Mouse (Mus musculus) right cerebral cortex, postnatal 10 days (tissue): ENCODE measurements around the gene Fli1.

Experiments
- DNase-seq, 2 experiments: peaks; one replicate each; pipeline ENCODE4 v3.0.0; 2021; ENCODE audit warnings: low spot score in 2 of 2

Fli1 gene

DNA sequence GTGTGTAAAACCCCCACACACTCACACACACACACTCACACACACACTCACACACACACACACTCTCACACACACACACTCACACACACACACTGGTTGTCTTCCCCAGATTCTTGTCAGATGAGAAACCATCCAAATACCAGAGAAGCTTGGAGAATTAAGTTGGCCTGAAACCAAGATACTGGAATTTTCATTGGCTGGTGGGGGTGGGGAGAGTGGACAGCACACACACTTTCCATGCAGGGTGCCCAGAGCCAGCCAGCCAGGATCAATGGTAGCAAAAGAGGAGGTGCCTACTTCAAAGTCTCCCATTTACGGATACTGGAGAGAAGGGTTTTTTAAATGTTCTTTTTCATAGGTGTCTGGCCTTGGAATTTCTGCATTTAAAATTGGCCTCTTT lies 74.3 kb downstream of the Fli1 start:
- DNase-seq = no peak

DNA sequence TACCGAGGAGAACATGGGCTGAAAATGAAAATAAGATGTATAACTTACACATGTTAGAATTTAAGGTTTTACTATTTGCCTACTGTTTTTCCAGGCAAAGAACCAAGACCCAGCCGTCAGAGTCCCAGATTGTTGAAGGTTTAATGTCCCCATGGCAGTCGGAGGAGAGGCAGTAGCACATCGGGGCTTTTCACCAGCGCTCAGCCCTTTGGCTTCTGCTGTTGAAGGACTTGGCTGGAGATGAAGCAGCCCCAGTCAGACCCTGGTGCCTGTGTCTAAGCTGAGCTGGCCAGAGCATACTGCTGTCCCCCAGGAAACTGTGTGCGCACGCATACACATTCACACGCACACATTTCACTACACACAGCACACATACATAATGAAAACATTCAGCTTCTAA lies 75.2 kb downstream of the Fli1 start:
- peak; percentile 34 to 35 for DNase-seq

DNA sequence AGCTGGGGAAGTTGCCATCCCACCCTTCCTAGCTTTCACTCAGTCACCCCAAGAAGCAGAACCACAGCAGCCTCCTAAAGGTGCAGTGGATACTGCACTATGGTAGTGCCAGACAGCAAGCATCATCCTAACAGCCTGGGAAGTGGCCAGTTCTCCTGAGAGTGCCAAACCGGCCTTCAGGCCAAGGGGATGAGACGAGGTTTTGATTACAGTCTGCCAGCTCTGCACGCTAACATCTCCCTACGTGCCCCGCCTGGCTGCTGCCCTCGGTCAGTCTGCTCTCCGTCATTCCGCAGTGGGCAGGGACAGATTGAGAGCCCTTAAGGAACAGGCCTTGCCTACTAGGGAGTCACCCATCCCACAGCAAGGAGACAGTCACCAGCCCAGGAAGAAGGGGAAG lies 75.8 kb downstream of the Fli1 start:
- no peak for DNase-seq

DNA sequence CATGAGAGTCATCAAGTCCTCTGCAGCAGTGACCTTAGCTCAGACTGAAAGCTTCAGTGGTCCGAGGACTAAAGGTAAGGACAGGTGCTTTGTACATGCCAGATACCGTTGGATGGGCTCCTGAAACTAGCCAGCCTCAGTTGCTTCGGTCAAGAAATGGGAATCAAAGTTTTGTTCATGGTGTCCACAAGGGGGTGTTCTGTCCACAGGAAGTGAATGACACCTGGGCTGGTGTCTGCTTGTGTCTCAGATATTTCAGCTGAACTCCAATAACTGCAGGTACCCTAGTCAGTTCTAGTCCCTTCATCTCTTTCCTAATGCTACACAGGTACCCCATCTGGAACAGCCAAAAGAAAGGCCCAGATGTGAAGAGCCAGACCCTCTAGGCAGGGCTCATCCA lies 86.0 kb downstream of the Fli1 start:
- DNase-seq = no peak

DNA sequence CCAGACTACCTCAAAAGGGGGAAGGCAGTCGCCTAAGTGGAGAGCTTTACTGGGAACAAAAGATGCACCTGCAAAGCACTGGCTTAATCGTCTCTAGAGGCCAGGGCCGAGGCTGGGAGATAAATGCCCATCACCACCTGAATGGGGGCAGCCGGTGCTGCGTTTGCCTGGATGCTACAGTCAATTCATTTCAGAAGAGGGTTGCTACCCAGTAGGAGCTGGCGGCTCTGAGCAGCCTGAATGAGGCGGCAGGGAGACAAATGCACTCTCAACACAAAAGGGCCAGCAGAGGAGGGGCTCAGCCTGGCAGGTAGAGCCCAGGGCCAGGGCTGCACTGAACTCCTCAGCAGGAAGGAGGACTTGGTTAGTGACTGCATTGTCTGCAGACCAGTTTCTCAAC lies 92.5 kb downstream of the Fli1 start:
- DNase-seq = no peak

DNA sequence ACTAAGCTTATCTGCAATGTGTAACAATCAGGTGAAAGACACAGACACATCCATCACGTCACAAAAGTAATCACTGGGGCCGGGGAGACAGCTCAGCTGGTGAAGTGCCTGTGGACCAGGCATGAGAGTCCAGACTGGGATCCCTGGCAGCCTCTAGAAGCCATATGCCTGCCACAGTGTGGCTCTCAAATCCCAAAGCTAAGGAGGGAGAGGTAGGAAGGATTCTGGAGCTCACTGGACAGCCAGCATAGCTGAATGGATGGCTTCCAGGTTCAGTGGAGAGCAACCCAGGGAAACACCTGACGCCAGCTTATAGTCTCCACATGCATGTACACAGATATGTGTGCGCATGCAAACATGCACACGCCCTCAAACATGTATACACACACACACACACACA lies 93.9 kb downstream of the Fli1 start:
- DNase-seq = no peak

DNA sequence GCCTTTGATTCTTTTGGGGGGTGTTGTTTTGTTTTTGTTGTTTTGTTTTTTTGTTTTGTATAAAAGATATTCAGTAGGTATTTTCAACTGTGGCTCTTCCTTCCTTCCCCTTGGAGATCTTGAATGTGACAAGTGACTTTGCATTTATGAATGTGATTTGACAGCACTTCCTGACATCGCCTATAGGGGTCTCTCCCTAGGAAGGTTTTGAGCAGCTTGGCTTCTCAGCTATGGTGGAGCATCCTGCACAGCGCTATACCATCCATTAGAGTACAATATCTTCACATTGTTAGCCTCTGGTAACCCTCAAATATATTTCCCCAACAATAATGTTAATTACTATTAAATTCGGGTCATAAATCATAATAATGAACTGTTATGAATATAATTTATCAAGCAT lies 96.9 kb downstream of the Fli1 start:
- DNase-seq = no peak

DNA sequence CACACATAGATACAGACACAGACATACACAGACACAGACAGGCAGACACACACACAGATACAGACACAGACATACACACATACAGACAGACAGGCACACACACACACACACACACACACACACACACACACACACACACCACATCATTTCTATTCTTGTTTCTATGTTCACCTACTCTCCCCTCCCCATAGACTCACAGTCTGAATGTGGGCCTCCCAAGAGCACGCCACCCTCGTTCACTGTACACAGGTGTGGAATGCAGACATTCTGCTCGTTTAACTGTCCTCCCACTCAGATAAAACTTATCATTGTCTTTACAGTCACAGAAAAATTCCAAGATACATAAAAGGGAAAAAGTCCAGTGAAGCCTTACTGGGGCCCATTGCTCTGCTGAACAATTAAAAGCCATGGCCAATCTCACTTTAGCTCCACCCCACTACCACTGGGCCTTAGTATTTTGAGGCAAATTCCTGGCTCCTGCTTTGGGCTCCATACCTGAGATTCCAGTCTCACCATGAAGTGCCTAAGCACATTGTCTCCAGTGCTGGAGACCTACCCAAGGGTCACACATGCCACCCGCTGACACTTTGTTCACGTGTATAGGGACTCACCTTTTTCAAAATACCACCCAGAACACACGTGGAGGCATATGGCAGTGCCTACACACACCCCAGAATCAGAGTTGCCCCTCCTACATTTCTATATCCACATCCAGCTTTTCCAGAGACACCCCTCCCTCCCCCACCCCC lies 98.0 kb downstream of the Fli1 start:
- no peak for DNase-seq

DNA sequence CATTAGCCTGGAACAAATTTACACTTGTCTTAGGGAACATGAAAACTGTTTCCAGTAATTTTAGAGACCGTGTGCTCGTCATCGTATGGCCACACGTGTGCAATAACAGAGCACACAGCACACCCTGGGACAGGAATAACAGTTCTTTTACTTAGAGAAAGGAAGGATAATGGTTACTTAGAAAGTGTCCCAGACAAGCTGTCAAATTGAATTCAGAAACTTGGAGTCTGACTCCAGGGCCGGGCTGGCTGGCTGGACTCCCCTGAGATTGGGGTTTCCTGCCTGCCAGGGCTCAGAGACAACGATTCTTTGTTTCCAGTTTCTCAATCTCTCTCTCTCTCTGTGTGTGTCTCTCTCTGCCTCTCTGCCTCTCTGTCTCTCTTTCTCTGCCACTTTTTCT lies 98.8 kb downstream of the Fli1 start:
- peak in 1 of 2 experiments; percentile 37 for DNase-seq

DNA sequence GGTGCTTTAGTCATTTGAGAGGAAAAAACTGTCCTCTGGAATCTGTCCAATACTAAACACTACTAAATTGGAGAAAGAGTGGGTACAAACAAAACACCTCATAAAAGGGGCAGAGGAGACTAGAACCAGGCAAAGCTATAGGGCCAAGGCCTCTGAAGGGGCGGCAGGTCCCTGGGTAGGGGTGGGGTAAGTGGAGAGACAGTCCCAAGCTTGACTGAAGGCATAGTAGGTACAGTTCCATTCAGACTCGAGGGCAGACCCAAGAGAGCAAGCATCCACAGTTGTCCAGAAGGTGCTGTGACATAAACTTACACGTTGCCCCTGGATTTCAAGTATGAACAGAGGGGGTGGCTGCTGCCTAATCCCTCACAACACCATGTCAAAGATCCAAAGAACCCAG lies 99.5 kb downstream of the Fli1 start:
- no peak for DNase-seq

DNA sequence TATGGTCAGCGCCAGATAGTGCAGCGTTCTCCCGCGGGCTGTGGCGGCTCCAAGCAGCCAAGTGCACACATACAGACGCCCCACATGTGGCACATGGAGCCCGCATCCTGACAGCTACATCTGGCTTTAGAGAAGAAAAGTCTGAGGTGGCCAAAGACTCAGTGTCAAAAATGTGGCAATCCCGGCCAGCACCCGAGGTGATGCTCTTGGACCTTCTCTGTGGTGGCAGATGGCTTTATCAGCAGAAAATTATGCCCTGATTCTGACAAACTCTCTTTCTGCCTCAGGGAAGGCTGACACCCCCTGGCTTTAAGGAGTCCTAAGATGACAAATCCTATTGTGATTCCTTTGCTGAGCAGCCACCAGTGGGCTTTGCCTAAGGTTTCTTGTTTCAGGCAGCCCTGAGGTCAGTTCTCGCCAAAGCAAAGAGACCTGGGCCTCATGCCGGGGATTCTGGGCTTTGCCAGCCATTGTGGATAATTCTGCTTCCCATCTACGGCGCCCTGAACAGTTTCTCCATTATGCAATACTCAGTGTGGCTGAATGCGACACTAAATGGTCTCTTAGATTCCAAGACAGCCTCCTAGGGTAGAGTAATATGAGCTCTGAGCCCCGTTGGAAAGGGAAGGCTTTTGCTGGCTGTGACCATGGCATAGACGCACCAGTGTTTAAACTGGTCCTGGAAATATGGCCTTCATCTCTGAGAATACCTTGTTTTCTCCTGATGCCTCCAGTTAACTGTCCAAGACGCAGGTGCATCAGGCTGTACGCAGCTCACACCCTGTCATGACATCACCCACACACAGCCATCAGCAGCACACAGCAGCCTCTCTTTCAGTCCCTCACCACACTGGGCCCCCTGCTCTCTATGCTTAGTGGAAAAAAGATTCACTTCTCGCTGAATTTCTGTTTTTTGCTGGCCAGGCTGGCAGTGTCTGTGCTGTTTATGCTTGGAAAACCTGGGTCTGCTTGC lies 108.1 kb downstream of the Fli1 start:
- peak in 1 of 2 experiments; percentile 36 for DNase-seq

DNA sequence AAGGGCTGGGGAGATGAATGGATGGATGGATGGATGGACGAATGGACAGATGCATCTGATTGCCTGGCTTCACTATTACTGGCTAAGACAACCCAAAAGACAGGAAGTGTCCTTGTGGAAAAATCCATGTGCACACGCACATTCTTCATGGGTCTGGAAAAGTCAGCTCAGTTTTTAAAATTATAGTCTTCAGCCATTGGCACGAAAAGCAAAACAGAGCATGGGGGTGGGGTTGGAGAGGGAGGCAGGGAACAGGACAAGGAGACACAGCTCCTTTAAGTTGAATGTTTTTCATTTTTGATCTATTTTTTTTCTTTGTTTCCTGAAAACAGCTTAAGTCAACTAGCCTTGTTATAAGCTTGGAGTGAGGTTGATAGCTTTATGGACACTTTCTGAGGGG lies 111.6 kb downstream of the Fli1 start:
- DNase-seq = no peak

DNA sequence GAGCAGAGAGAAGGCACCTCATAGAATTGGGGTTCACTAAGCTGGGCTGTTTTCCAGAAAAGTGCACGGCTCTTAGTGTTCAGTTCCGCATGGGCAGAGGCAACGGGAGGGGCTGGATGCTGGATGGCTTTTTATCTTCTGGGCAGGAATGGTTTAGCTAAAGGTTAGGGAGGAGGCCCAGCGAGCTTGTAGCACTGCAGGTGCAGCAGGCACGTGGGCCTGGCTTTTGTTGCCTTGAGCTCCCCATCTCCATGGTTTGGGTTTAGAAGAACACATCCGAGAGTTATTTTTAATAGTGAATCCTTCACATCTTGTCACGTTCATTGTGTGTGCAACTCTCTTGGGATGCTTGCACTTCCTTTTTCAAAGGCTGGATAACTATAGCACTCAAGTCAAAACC lies 117.3 kb downstream of the Fli1 start:
- no peak for DNase-seq

DNA sequence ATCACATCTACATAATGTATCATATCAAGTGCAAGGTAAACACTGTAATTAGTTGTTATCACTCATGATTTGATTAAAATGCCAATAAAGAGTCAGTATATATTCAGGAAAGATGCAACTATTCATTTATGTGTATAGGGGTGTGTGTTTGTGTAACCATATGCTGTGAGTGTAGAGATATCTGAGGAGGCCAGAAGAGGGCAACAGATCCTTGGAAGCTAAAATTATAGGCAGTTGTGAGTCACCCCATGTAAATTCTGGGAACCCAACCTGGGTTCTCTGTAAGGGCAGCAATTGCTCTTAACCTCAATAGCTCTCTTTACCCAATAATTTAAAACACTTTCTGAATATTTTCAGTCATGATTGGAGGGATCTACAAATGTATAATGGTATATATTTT lies 122.0 kb downstream of the Fli1 start:
- no peak for DNase-seq

DNA sequence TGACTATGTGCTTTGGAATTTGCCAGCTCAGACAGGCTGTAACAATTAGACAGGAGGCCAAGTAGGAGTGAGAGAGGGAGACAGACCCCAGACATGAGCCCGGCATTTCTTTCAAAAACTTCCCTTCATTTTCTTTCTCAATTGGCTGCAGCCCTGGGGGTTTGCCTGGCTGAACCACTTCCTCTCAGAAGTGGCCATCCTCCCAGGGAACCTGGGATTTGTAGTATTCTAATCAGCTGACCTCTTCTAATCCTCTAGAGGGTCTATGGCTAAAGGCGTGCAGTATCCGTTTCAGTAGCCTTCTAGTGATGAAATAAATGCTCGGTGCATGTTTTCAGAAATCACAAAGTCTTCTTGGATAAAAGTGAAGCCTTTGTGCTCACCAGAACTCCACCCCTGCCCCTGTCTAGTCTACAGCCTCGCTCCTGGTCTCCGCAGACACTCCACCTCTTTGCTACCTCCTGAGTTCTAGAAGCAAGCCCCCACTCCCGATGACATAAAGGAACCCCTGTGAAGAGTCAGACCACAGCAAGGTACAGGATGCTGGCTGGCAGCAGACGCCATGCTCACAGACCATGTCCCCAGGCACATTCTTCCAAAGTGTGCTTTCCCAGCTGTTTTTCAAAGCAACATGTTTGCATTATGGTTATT lies 125.1 kb downstream of the Fli1 start:
- no peak for DNase-seq

DNA sequence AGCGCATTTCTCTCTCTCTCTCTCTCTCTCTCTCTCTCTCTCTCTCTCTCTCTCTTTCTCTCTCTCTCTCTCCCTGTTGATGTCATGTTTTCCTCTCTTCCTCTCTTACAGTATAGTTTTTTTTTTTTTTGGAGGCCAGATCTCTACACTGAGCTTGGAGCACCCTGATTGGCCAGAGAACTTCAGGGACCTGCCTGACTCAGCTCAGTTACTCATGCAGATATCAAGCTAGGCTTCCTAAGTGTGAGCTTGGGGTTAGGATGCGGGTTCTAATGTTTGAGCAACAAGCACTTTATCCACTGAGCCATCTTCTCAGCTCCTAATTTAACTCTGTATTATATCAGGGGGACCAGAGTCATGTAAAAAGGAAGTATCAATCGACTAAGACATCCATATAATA lies 126.7 kb downstream of the Fli1 start:
- no peak for DNase-seq

DNA sequence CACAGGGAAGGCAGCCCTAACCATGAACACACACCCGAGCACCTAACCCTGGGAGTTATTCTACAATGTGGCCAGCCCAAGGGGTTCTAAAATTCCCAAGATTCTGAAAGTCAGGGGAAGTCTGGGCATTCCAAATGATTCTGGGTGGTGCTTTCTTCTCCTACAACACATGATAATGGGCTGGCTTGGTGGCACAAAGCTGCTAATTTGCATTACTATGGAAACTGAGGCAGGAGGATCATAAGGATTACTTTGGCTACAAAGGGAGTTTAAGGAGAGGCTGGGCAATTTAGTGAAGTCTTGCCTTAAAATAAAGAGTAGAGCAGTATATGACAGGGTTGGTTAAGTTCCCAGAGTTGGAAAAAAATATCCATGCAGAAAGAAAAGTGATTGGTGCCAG lies 127.7 kb downstream of the Fli1 start:
- no peak for DNase-seq

DNA sequence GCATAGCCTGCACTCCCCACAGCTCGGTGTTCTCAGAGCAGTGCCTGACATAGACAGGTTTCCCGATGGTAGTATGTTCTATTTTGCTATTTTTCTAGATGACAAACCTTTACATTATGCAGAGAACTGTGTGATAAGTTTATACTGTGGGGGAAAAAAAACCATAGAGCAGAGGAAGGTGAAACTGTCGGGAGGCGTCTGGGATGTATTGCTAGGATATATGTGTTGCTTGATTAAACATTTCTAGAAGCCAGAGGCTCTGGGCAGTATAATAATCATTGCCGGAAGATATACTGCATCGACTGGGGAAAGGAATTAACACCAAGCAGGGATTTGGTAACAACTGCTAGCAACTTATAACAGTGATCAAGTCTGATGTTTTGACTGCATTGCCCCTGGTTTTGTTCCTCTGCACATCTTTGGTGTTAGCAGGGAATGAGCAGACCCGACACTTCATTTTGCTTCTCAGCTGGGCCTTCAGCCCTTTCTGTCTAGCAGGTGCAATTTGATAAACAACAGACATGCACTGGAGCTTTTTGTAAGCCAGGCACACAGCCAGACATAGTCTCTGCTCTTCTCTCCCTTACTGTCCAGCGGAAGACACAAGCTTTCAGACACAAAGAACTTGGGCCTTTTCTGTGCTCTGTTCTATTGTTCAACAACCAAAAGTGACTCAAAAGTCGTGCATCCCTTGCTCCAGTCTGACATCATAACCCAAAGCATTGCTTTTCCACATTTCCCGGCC lies 129.7 kb downstream of the Fli1 start:
- DNase-seq = no peak

DNA sequence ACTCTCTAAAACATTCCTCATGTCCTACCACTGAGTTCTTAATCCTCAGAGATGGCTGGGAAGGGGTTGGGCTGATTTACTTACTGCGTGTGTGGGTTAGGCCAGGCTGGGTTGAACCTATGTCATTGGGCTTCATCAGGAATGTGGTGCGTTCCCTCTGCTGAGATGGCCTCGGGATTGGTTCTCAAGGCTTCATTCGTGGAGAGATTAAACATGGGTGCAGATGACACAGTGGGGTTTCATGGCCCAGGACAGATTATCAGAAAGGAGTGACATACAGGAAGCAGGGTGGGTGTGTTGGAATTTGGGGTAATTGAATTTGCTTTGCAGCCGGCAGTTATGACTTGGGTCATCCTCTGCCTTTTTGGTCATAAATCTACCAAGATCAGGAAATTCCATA lies 131.2 kb downstream of the Fli1 start:
- DNase-seq = no peak

DNA sequence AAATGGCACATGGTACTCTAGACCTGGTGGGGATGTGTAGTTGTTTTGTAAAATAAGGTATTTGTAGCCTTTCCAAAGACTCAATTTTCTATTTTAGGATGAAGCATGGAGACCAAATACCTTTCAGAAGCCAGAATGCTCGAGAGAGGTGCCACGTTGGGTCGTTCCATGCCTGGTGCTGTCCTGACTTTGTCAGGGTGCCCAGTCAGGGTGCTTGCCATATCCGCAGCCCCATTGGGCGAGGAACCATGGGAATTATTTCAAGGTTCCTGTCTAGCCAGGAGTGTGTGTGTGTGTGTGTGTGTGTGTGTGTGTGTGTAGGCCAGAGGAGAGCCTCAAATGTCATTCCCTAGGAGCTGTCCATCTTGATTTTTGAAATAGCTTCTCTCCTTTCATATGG lies 132.0 kb downstream of the Fli1 start:
- no peak for DNase-seq

DNA sequence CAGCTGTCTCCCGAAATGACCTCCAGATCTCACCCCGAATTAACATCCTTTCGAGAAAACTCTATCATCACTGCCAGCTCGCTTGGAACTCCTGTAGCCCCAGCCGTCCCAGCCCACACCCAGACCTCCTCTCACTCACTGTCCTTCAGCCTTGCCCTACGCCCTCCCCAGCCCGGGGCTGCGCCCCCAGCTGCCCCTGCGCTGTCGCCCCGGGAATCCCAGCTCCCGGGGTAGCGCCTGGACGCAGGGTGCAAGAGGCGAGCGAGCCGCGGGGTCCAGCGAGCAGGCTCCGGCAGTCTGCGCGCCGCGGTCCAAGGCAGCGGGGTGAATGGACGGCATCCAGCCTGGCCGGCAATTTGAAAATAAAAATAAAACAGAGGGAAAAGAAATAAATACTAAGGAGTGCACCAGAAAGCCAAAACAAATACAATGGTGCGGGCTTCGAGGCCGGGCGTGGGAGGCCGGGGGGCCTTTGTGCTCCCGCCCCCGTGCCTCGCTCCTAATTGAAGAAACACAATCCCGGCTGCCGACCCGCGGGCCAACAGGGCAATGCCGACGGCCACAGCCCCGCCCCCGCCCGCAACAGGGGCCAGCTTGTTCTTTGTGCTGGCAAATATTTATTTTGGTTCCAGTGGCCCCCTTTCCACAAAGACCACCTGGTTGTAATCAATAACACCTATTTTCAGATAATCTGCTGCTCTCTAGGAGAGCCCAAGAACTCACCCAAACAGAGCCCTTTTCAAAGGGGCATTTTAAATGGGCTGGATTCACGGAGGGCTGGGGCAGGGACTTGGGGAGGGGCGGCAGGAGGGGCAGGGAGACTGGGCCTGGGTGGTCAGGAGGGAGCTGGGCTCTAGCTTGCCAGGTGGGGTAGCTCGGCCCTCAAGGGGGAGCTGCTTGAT lies 133.3 kb downstream of the Fli1 start:
- peak in 1 of 2 experiments; percentile 31 for DNase-seq
